Mouse (Mus musculus): ENCODE measurements around the gene 1700021F05Rik. TPM values are rescaled to one million over a fixed set of nuclear protein-coding genes. Genes with fewer than 3 reads are reported as not detected.

1700021F05Rik gene
- total RNA-seq, 1 experiment = 32.9 TPM

- Histone ChIP-seq H3K9me3 (ENCODE audit: control insufficient read depth, insufficient read depth, low read depth, low read length) (no peaks in the 10 kb centered on the region), H3K9ac (ENCODE audit: insufficient read depth, low read depth, low read length, poor library complexity, severe bottlenecking) (peak within 1 kb of the TSS; percentile 58), H3K4me1 (ENCODE audit: control insufficient read depth in 2 of 2, insufficient read depth in 2 of 2, low read length in 2 of 2, poor library complexity in 1 of 2) (peaks cover 2 to 10% of the 10 kb centered on the region in 2 experiments; a peak in 3 of 4 replicates), H3K4me3 (ENCODE audit: insufficient read depth in 1 of 2, low read depth in 1 of 2, low read length in 2 of 2, poor library complexity in 1 of 2, severe bottlenecking in 1 of 2) (peak within 1 kb of the TSS; percentile 68 to 89), H3K36me3 (ENCODE audit: control insufficient read depth, insufficient read depth, low read length, poor library complexity, severe bottlenecking) (no peaks in the 10 kb centered on the region), H3K27ac (ENCODE audit: insufficient read depth, low read depth, low read length, poor library complexity, severe bottlenecking) (no peak within 1 kb of the TSS)
- no peak for DNase-seq (ENCODE audit: low read depth, low spot score)
- TF ChIP-seq HCFC1 (IDR thresholded peaks at IDR 0.05; ENCODE audit: borderline replicate concordance, insufficient read depth, low read length) (no peak), ZC3H11A (IDR thresholded peaks at IDR 0.05; ENCODE audit: borderline replicate concordance, low read depth, low read length) (no peak), CHD2 (IDR thresholded peaks at IDR 0.05; ENCODE audit: low read depth, low read length) (no peak), MAFK (IDR thresholded peaks at IDR 0.05; ENCODE audit: insufficient read depth, low read depth, low read length) (no peak), ZNF384 (IDR thresholded peaks at IDR 0.05; ENCODE audit: low read depth, low read length) (no peak)
- in situ Hi-C loops (cut with MboI; ENCODE audit: low sequenced_read_pairs in 2 of 2, unreplicated experiment in 2 of 2) = loop anchor here (10.0 to 25.0 kb wide), 2 partner anchors 334 to 347 kb away; partner anchors contain the start of genes Qrsl1 (in 1 of the 2) and Rtn4ip1 (in 1 of the 2)
These were observed 37.2 kb upstream of the 1700021F05Rik start, which contains the start of gene Cd24a for GRCm38 (mm10) chr10:43577997-43578331. Cd24a (plus strand) TSS chr10:43578284.

DNA sequence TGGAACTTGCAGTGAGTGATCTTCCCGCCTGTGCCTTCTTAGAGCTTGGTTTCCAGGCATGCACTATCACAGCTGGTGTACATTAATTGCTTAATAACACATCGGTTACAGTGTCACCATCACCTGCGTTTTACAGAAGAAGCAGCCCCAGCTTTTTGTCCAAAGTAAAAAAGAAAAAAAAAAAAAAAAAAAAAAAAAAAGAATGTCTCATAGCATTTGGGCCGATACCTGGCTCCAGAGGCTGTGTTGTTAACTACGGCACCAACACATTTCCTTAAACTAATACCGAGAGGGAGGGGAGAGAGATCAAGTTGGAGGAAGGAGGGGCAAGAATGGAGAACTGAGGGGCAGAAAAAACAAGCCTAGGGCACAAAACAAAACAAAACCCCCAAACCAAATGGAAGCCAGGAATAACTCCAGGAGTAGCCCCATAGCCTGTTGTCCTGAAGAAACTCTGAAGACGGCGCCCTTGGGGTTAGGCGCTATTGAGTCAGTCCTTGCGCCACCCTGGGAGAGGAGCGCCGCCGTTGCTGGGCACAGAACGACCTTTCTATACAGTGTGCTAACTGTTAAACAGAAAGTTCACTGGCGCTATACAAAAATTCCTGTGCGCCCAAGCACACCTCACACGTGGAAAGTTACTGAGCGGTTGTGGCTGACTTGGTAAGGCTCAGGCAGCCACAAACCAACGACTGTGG is 36.7 kb upstream of the 1700021F05Rik start:
- Histone ChIP-seq H3K4me1 (ENCODE audit: control insufficient read depth in 2 of 2, insufficient read depth in 2 of 2, low read length in 2 of 2, poor library complexity in 1 of 2) (peaks cover 2 to 10% of the 10 kb centered on the region in 2 experiments; a peak in 3 of 4 replicates), H3K9ac (ENCODE audit: insufficient read depth, low read depth, low read length, poor library complexity, severe bottlenecking) (no peak overlapping the region), H3K27ac (ENCODE audit: insufficient read depth, low read depth, low read length, poor library complexity, severe bottlenecking) (no peak overlapping the region), H3K4me3 (ENCODE audit: insufficient read depth in 1 of 2, low read depth in 1 of 2, low read length in 2 of 2, poor library complexity in 1 of 2, severe bottlenecking in 1 of 2) (peak overlapping the region in 1 of 2 experiments; percentile 89; a peak in 2 of 4 replicates), H3K9me3 (ENCODE audit: control insufficient read depth, insufficient read depth, low read depth, low read length) (no peaks in the 10 kb centered on the region), H3K36me3 (ENCODE audit: control insufficient read depth, insufficient read depth, low read length, poor library complexity, severe bottlenecking) (no peaks in the 10 kb centered on the region)
- TF ChIP-seq ZNF384 (IDR thresholded peaks at IDR 0.05; ENCODE audit: low read depth, low read length) (0 out of 2 replicates have a peak, but pooled peaks have one; percentile 19), ZC3H11A (IDR thresholded peaks at IDR 0.05; ENCODE audit: borderline replicate concordance, low read depth, low read length) (no peak)
- no peak for DNase-seq (ENCODE audit: low read depth, low spot score)
- in situ Hi-C loops (cut with MboI; ENCODE audit: low sequenced_read_pairs in 2 of 2, unreplicated experiment in 2 of 2) = loop anchor here (10.0 to 25.0 kb wide), 2 partner anchors 335 to 347 kb away; partner anchors contain the start of genes Qrsl1 (in 1 of the 2) and Rtn4ip1 (in 1 of the 2)

DNA sequence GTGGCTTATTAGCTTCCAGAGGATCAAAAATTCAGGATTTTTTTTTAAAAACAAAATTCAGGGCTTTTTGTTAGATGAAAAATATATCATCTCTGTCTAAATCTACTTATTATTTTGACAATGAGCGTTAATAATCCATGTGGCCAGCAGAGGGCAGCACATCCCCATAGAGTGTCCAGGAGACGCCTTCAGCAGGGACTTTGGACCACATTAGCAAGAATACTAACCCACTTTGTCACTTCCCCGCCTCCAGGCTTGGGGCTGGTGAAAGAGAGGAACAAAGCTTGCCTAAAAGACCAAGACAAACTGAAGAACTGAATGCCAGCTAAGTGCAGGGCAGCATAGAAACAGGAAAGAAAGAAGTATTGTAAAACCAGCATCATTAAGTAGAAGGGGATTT is 34.2 kb upstream of the 1700021F05Rik start:
- Histone ChIP-seq H3K27ac (ENCODE audit: insufficient read depth, low read depth, low read length, poor library complexity, severe bottlenecking) (no peak overlapping the region), H3K9ac (ENCODE audit: insufficient read depth, low read depth, low read length, poor library complexity, severe bottlenecking) (no peak overlapping the region), H3K4me3 (ENCODE audit: insufficient read depth in 1 of 2, low read depth in 1 of 2, low read length in 2 of 2, poor library complexity in 1 of 2, severe bottlenecking in 1 of 2) (no peak overlapping the region), H3K36me3 (ENCODE audit: control insufficient read depth, insufficient read depth, low read length, poor library complexity, severe bottlenecking) (no peaks in the 10 kb centered on the region), H3K4me1 (ENCODE audit: control insufficient read depth in 2 of 2, insufficient read depth in 2 of 2, low read length in 2 of 2, poor library complexity in 1 of 2) (peaks cover 0 to 6% of the 10 kb centered on the region in 2 experiments; a peak in 2 of 4 replicates), H3K9me3 (ENCODE audit: control insufficient read depth, insufficient read depth, low read depth, low read length) (no peaks in the 10 kb centered on the region)
- in situ Hi-C loops (cut with MboI; ENCODE audit: low sequenced_read_pairs in 2 of 2, unreplicated experiment in 2 of 2) = loop anchor here (10.0 to 25.0 kb wide), 2 partner anchors 337 to 350 kb away; partner anchors contain the start of genes Qrsl1 (in 1 of the 2) and Rtn4ip1 (in 1 of the 2)
- no peak for TF ChIP-seq HCFC1 (IDR thresholded peaks at IDR 0.05; ENCODE audit: borderline replicate concordance, insufficient read depth, low read length)
- TF ChIP-seq ZC3H11A (IDR thresholded peaks at IDR 0.05; ENCODE audit: borderline replicate concordance, low read depth, low read length) = peak; percentile 94
- peak; percentile 68 for DNase-seq (ENCODE audit: low read depth, low spot score)

GRCm38 (mm10) chr10:43574352-43574751 is 33.6 kb upstream of the 1700021F05Rik start:
- in situ Hi-C loops (cut with MboI; ENCODE audit: low sequenced_read_pairs in 2 of 2, unreplicated experiment in 2 of 2) = loop anchor here in 1 of 2 experiments (10.0 kb wide), 1 partner anchor 350 kb away; no protein-coding TSS in a partner anchor
- Histone ChIP-seq H3K4me1 (ENCODE audit: control insufficient read depth in 2 of 2, insufficient read depth in 2 of 2, low read length in 2 of 2, poor library complexity in 1 of 2) (peaks cover 0 to 2% of the 10 kb centered on the region in 2 experiments; a peak in 2 of 4 replicates), H3K36me3 (ENCODE audit: control insufficient read depth, insufficient read depth, low read length, poor library complexity, severe bottlenecking) (no peaks in the 10 kb centered on the region), H3K9ac (ENCODE audit: insufficient read depth, low read depth, low read length, poor library complexity, severe bottlenecking) (no peak overlapping the region), H3K4me3 (ENCODE audit: insufficient read depth in 1 of 2, low read depth in 1 of 2, low read length in 2 of 2, poor library complexity in 1 of 2, severe bottlenecking in 1 of 2) (no peak overlapping the region), H3K27ac (ENCODE audit: insufficient read depth, low read depth, low read length, poor library complexity, severe bottlenecking) (no peak overlapping the region), H3K9me3 (ENCODE audit: control insufficient read depth, insufficient read depth, low read depth, low read length) (no peaks in the 10 kb centered on the region)
- no peak for DNase-seq (ENCODE audit: low read depth, low spot score)
- TF ChIP-seq ZC3H11A (IDR thresholded peaks at IDR 0.05; ENCODE audit: borderline replicate concordance, low read depth, low read length) = no peak
- TF ChIP-seq HCFC1 (IDR thresholded peaks at IDR 0.05; ENCODE audit: borderline replicate concordance, insufficient read depth, low read length) = no peak
- TF ChIP-seq CHD2 (IDR thresholded peaks at IDR 0.05; ENCODE audit: low read depth, low read length) = no peak
- TF ChIP-seq ZNF384 (IDR thresholded peaks at IDR 0.05; ENCODE audit: low read depth, low read length) = no peak
- TF ChIP-seq MAFK (IDR thresholded peaks at IDR 0.05; ENCODE audit: insufficient read depth, low read depth, low read length) = no peak
